Mouse (Mus musculus) myocyte (in vitro differentiated cells): ENCODE measurements around the gene Ank2.
A peak's percentile ranks its signal among the peaks of the same experiment; 100 is the strongest.

Source experiments
- CEBPB ChIP-seq: IDR thresholded peaks from 2 replicates; pipeline ENCODE4 v1.6.1; 2011; ENCODE audit warnings: mild to moderate bottlenecking, moderate library complexity; ENCODE audit not compliant: poor library complexity, insufficient read depth, severe bottlenecking
- E2F4 ChIP-seq: IDR thresholded peaks from one replicate; pipeline ENCODE4 v1.6.1; 2011; ENCODE audit warnings: mild to moderate bottlenecking, control low read depth, moderate library complexity; ENCODE audit not compliant: insufficient read depth
- MAX ChIP-seq: IDR thresholded peaks from one replicate; pipeline ENCODE4 v1.6.1; 2011; ENCODE audit warnings: low read depth, mild to moderate bottlenecking, control low read depth
- MYOD1 ChIP-seq, 3 experiments: IDR thresholded peaks; one replicate each; pipeline ENCODE4 v1.6.1; 2011; ENCODE audit warnings: control low read depth in 2 of 3, low read depth in 2 of 3, mild to moderate bottlenecking in 2 of 3, moderate library complexity in 1 of 3; ENCODE audit not compliant: insufficient read length in 2 of 3, control insufficient read depth in 1 of 3
- MYOG ChIP-seq, 3 experiments: IDR thresholded peaks; one replicate each; pipeline ENCODE4 v1.6.1; 2011; ENCODE audit warnings: control low read depth in 2 of 3, low read depth in 2 of 3, mild to moderate bottlenecking in 2 of 3; ENCODE audit not compliant: insufficient read length in 2 of 3, control insufficient read depth in 1 of 3, insufficient read depth in 1 of 3
- POLR2A ChIP-seq: IDR thresholded peaks from one replicate; pipeline ENCODE4 v1.6.1; 2011; ENCODE audit warnings: low read depth, mild to moderate bottlenecking, control low read depth, moderate library complexity; ENCODE audit not compliant: insufficient read length
- POLR2AphosphoS2 ChIP-seq: IDR thresholded peaks from one replicate; pipeline ENCODE4 v1.6.1; 2011; ENCODE audit warnings: low read depth, control low read depth; ENCODE audit not compliant: insufficient read length
- REST ChIP-seq: IDR thresholded peaks from one replicate; pipeline ENCODE4 v1.6.1; 2011; ENCODE audit warnings: mild to moderate bottlenecking, control low read depth, moderate library complexity; ENCODE audit not compliant: insufficient read depth, insufficient read length
- SRF ChIP-seq: IDR thresholded peaks from one replicate; pipeline ENCODE4 v1.6.1; 2011; ENCODE audit warnings: low read depth; ENCODE audit not compliant: control insufficient read depth, insufficient read length
- TCF12 ChIP-seq: IDR thresholded peaks from one replicate; pipeline ENCODE4 v1.6.1; 2011; ENCODE audit warnings: mild to moderate bottlenecking, control low read depth; ENCODE audit not compliant: poor library complexity, insufficient read depth, severe bottlenecking
- TCF3 ChIP-seq: IDR thresholded peaks from one replicate; pipeline ENCODE4 v1.6.1; 2011; ENCODE audit warnings: low read depth, control low read depth; ENCODE audit not compliant: insufficient read length
- USF1 ChIP-seq: IDR thresholded peaks from one replicate; pipeline ENCODE4 v1.6.1; 2011; ENCODE audit warnings: low read depth, mild to moderate bottlenecking, control low read depth, moderate library complexity

- TF ChIP-seq POLR2AphosphoS2 = no peak
- no peak for TF ChIP-seq E2F4
- TF ChIP-seq REST = no peak
- peak; percentile 2 for TF ChIP-seq USF1
- no peak for TF ChIP-seq POLR2A
- TF ChIP-seq MAX = no peak
- no peak for TF ChIP-seq MYOD1 (IDR thresholded peaks at IDR 0.05; ENCODE audit: control insufficient read depth in 1 of 3, insufficient read length in 2 of 3, low read depth in 2 of 3)
- TF ChIP-seq MYOG (IDR thresholded peaks at IDR 0.05; ENCODE audit: control insufficient read depth in 1 of 3, insufficient read depth in 1 of 3, insufficient read length in 2 of 3, low read depth in 2 of 3) = no peak
- TF ChIP-seq CEBPB = no peak
- no peak for TF ChIP-seq TCF3
- no peak for TF ChIP-seq SRF
- TF ChIP-seq TCF12 = no peak
Observed at GRCm38 (mm10) chr3:127498197-127498741, 881 bp downstream of the Ank2 start.
